Mouse (Mus musculus) stomach, postnatal 0 days (tissue): ENCODE data around the gene Ces1e.

Experiments
- CTCF ChIP-seq: IDR thresholded peaks from 2 replicates; pipeline ENCODE4 v1.5.1; 2016; ENCODE audit warnings: antibody characterized with exemption, low read depth, mild to moderate bottlenecking, moderate library complexity
- EP300 ChIP-seq: optimal IDR thresholded peaks from 2 replicates; pipeline ENCODE3; 2016; ENCODE audit warnings: antibody characterized with exemption

DNA sequence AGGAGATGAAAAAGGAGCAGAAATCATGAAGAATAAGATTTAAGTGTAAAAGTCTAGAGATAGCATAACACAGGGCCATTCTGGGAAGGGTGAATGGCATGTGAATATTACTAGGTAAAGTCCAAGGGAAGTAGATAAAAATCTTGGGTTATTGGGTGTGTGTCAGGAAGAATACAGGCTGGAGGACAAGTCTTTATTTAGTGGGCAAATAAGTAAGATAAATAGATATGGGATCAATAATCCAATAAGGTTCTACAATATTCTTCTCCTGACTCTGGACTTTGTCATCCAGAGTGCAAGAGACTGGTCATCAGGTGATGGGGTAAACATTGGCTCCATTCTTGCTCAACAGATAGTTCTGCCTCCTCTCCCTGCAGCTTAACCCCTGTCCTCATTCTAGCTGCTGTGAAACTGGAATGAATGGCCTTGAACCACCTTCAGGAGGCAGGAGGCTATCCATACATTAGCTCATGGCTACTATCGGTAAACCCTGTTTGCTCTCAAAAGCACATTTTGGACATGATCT is 23.0 kb upstream of the Ces1e start:
- TF ChIP-seq CTCF (no peak), EP300 (no peak)
